Mouse (Mus musculus): ENCODE measurements at regions not wholly inside any gene's neighbourhood (a gene's known extent, or its start where the extent isn't known, plus 50 kb on each side); places are given as distances from the start of the nearest gene placed in this dataset.
"Not testable (repeated sequence)": the region's sequence is repeated elsewhere in the genome, so short reads cannot be mapped to it uniquely, and the experiment has no call there.

DNA sequence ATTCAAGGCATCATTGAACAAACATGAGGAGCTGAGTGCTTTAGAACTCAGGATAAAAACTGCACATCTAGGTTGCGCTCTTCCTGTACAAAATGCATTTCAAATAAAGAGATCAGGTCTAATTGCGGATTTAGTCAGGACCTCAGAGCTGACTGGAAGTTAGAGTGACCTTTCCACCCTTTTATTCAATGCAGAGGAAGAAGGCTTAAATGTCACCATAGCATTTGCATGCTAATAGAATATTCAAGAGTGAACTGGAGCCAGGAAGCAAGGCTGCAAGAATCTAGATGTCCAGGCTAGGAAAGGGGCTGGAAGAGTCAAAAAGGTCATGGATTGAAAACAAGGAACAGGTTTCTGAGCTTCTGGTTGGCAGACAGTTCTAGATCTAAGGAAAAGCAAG, 593.7 kb downstream of the Cntn3 start:
- DNase-seq (ENCODE audit: low read depth in 3 of 3, low spot score in 3 of 3), result no peak
- H3K4me1 ChIP-seq (replicated peaks; ENCODE audit: control insufficient read depth in 2 of 2, insufficient read depth in 2 of 2, low read length in 1 of 2), result no peaks in the 10 kb centered on the region
- no peak overlapping the region for H3K9ac ChIP-seq (replicated peaks)
- H3K36me3 ChIP-seq (replicated peaks; ENCODE audit: control insufficient read depth, insufficient read depth, low read depth), result no peaks in the 10 kb centered on the region
- H3K4me3 ChIP-seq (ENCODE audit: insufficient read depth in 1 of 2, low read depth in 2 of 2, low read length in 2 of 2), result no peak overlapping the region
- no peak overlapping the region for H3K4me2 ChIP-seq (ENCODE audit: low read depth)
- TF ChIP-seq CTCF (IDR thresholded peaks at IDR 0.05; ENCODE audit: low read depth), result no peak
- H3K27ac ChIP-seq, result no peak overlapping the region
- H3K27me3 ChIP-seq (ENCODE audit: control insufficient read depth, insufficient read depth, low read length), result no peaks in the 10 kb centered on the region
- WGBS (ENCODE audit: insufficient replicate concordance), result 68% methylated on average over 2 of the region's 2 CpGs
- no peaks in the 10 kb centered on the region for H3K9me3 ChIP-seq (ENCODE audit: control insufficient read depth, low read length)
- no peak for ATAC-seq (ENCODE audit: insufficient read depth)

DNA sequence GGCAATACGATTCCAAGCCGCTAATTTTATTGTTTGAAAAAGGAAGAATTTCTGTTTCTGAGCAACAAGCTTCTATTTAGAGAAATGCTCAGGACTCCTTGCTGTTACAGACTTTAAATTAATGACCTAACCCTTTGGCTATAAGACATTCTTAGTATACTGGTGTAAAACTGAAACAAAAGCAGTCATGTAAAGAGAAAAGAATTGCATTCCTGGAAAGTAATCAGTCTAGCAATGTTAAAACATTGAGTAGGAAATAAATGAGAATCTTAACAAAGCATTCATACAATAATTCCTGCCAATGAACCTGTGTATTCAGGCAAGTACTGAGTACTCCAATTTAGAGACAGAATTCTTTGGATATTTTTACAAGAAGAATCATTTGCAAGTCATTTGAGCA, 587.2 kb upstream of the Pdzrn3 start:
- H3K27me3 ChIP-seq (ENCODE audit: control insufficient read depth, insufficient read depth, low read length), result no peaks in the 10 kb centered on the region
- no peak for ATAC-seq (ENCODE audit: insufficient read depth)
- WGBS (ENCODE audit: insufficient replicate concordance), result 66% methylated on average over 2 of the region's 2 CpGs
- no peak overlapping the region for H3K4me2 ChIP-seq (ENCODE audit: low read depth)
- no peak for TF ChIP-seq CTCF (IDR thresholded peaks at IDR 0.05; ENCODE audit: low read depth)
- no peak overlapping the region for H3K9ac ChIP-seq (replicated peaks)
- no peaks in the 10 kb centered on the region for H3K36me3 ChIP-seq (replicated peaks; ENCODE audit: control insufficient read depth, insufficient read depth, low read depth)
- H3K27ac ChIP-seq, result no peak overlapping the region
- H3K9me3 ChIP-seq (ENCODE audit: control insufficient read depth, low read length), result no peaks in the 10 kb centered on the region
- DNase-seq (ENCODE audit: low read depth in 3 of 3, low spot score in 3 of 3), result no peak
- no peaks in the 10 kb centered on the region for H3K4me1 ChIP-seq (replicated peaks; ENCODE audit: control insufficient read depth in 2 of 2, insufficient read depth in 2 of 2, low read length in 1 of 2)
- H3K4me3 ChIP-seq (ENCODE audit: insufficient read depth in 1 of 2, low read depth in 2 of 2, low read length in 2 of 2), result no peak overlapping the region

- H3K4me2 ChIP-seq (ENCODE audit: low read depth); H3K4me1 ChIP-seq (replicated peaks; ENCODE audit: control insufficient read depth in 2 of 2, insufficient read depth in 2 of 2, low read length in 1 of 2); H3K9ac ChIP-seq (replicated peaks); DNase-seq (ENCODE audit: low read depth in 3 of 3, low spot score in 3 of 3); H3K27ac ChIP-seq; H3K4me3 ChIP-seq (ENCODE audit: insufficient read depth in 1 of 2, low read depth in 2 of 2, low read length in 2 of 2); H3K27me3 ChIP-seq (ENCODE audit: control insufficient read depth, insufficient read depth, low read length); H3K36me3 ChIP-seq (replicated peaks; ENCODE audit: control insufficient read depth, insufficient read depth, low read depth); H3K9me3 ChIP-seq (ENCODE audit: control insufficient read depth, low read length); ATAC-seq (ENCODE audit: insufficient read depth): not testable (repeated sequence)
- WGBS (ENCODE audit: insufficient replicate concordance), result 52% methylated on average over 3 of the region's 3 CpGs
These were observed 583.8 kb upstream of the Pdzrn3 start for GRCm38 (mm10) chr6:101961476-101961875.

DNA sequence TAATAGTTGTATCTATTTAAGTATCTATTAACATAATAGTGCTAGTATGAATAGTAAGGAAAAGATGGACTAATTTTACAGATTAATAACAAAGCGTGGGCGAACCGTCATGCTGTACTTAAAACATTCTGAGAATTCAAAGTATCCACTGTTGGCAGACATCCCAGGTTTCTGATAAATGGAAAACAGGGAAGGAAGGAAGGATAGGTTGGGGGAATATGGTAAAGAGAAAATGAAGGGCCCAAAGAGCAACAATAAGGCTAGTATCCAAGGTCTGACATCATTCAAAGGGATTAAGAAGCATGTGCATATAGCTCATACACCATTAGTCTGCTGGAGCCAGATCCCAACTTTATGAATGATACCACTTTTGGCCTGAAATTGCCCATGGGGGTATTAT, 572.0 kb upstream of the Pdzrn3 start:
- no peak for DNase-seq (ENCODE audit: low read depth in 3 of 3, low spot score in 3 of 3)
- no peaks in the 10 kb centered on the region for H3K4me1 ChIP-seq (replicated peaks; ENCODE audit: control insufficient read depth in 2 of 2, insufficient read depth in 2 of 2, low read length in 1 of 2)
- H3K4me3 ChIP-seq (ENCODE audit: insufficient read depth in 1 of 2, low read depth in 2 of 2, low read length in 2 of 2), result no peak overlapping the region
- no peaks in the 10 kb centered on the region for H3K9me3 ChIP-seq (ENCODE audit: control insufficient read depth, low read length)
- H3K27ac ChIP-seq, result no peak overlapping the region
- TF ChIP-seq CTCF (IDR thresholded peaks at IDR 0.05; ENCODE audit: low read depth), result no peak
- no peak for TF ChIP-seq EP300 (IDR thresholded peaks at IDR 0.05; ENCODE audit: low read depth)
- H3K27me3 ChIP-seq (ENCODE audit: control insufficient read depth, insufficient read depth, low read length), result no peaks in the 10 kb centered on the region
- no peak overlapping the region for H3K9ac ChIP-seq (replicated peaks)
- ATAC-seq (ENCODE audit: insufficient read depth), result no peak
- 66% methylated on average over 3 of the region's 3 CpGs for whole genome bisulfite sequencing (ENCODE audit: insufficient replicate concordance)
- H3K36me3 ChIP-seq (replicated peaks; ENCODE audit: control insufficient read depth, insufficient read depth, low read depth), result no peaks in the 10 kb centered on the region
- no peak overlapping the region for H3K4me2 ChIP-seq (ENCODE audit: low read depth)

DNA sequence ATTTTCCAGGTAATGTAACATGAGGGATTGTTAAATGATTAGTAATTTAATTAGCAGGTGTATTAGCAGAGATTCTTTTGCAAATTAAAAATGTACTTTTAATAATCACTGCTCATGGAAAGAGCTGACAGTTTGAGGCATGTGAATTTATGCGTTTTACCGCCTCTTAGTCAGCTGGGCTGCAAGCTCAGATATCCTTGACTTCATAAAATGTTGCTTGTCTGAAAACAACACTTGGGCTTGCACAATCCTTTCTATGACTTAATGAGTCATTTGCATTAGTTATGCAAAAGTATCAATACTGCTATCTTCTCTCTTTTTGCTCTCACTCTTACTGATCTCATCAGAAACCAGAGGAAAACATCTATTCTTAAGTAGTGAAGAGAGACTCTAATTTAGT, 571.3 kb upstream of the Pdzrn3 start:
- H3K27me3 ChIP-seq (ENCODE audit: control insufficient read depth, insufficient read depth, low read length), result no peaks in the 10 kb centered on the region
- TF ChIP-seq CTCF (IDR thresholded peaks at IDR 0.05; ENCODE audit: low read depth), result no peak
- TF ChIP-seq EP300 (IDR thresholded peaks at IDR 0.05; ENCODE audit: low read depth), result no peak
- H3K4me1 ChIP-seq (replicated peaks; ENCODE audit: control insufficient read depth in 2 of 2, insufficient read depth in 2 of 2, low read length in 1 of 2), result no peaks in the 10 kb centered on the region
- no peak overlapping the region for H3K4me3 ChIP-seq (ENCODE audit: insufficient read depth in 1 of 2, low read depth in 2 of 2, low read length in 2 of 2)
- H3K4me2 ChIP-seq (ENCODE audit: low read depth), result no peak overlapping the region
- no peak overlapping the region for H3K9ac ChIP-seq (replicated peaks)
- DNase-seq (ENCODE audit: low read depth in 3 of 3, low spot score in 3 of 3), result no peak
- ATAC-seq (ENCODE audit: insufficient read depth), result no peak
- H3K27ac ChIP-seq, result no peak overlapping the region
- WGBS (ENCODE audit: insufficient replicate concordance), result 63% methylated on average over 2 of the region's 2 CpGs
- no peaks in the 10 kb centered on the region for H3K9me3 ChIP-seq (ENCODE audit: control insufficient read depth, low read length)
- no peaks in the 10 kb centered on the region for H3K36me3 ChIP-seq (replicated peaks; ENCODE audit: control insufficient read depth, insufficient read depth, low read depth)
